Mouse (Mus musculus) bone marrow, adult 2 months (tissue): ENCODE data around the gene Bcas1.

Experiments used
- CTCF ChIP-seq: fragments of 200-500 bp; IDR thresholded peaks from 2 replicates; pipeline ENCODE4 v1.5.1; 2011; ENCODE audit warnings: low read length, control low read depth; ENCODE audit not compliant: control insufficient read depth, insufficient read depth
- POLR2A ChIP-seq: fragments of 200-500 bp; IDR thresholded peaks from 2 replicates; pipeline ENCODE4 v1.6.1; 2011; ENCODE audit warnings: low read depth, mild to moderate bottlenecking, control low read depth, low read length, borderline replicate concordance; ENCODE audit not compliant: control insufficient read depth

DNA sequence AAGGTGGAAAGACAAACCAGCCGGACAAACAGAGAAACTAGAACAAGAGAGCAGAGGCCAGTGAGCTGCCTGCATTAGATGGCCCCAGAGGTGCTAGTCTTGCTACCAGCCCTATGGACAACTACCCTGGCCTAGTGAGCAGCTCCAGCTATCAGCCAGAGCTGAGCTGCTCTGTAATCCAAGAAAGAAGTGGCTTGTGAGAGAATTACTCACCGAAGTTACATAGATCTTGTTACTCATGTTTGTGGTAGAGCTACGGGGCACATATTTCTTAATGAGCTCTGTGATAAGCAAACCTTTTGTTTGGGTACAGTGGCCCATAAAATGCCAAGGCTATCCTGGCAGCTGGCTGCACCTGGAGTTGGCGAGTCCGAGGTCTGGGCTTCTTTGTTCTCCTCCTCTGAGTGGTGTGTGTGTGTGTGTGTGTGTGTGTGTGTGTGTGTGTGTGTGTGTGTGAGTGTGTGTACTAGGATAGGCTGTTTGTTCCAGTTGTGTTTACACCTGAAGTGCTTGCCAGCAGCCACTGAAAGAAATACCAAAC lies 19.3 kb upstream of the Bcas1 start:
- TF ChIP-seq POLR2A: no peak
- TF ChIP-seq CTCF: no peak
